Mouse (Mus musculus) ES-Bruce4 (cell line): ENCODE measurements around the gene Sept8. TPM values are rescaled to one million over a fixed set of nuclear protein-coding genes. Genes with fewer than 3 reads are reported as not detected.

Source experiments
- H3K27ac ChIP-seq: 2 replicates; pipeline ENCODE4 v1.5.1; 2012; ENCODE audit warnings: low read length, inconsistent platforms; ENCODE audit not compliant: insufficient read depth
- H3K27me3 ChIP-seq: 2 replicates; pipeline ENCODE4 v1.6.1; 2012; ENCODE audit warnings: mild to moderate bottlenecking, low read length, inconsistent platforms; ENCODE audit not compliant: control insufficient read depth, poor library complexity, insufficient read depth, severe bottlenecking
- H3K36me3 ChIP-seq: 2 replicates; pipeline ENCODE4 v1.6.1; 2012; ENCODE audit warnings: inconsistent platforms, mild to moderate bottlenecking, low read length, moderate library complexity; ENCODE audit not compliant: control insufficient read depth, poor library complexity, insufficient read depth, severe bottlenecking
- H3K4me1 ChIP-seq: one replicate; pipeline ENCODE4 v1.8.1; 2011; ENCODE audit warnings: low read length; ENCODE audit not compliant: control insufficient read depth, insufficient read depth
- H3K4me3 ChIP-seq: 2 replicates; pipeline ENCODE4 v1.5.1; 2011; ENCODE audit warnings: low read depth, mild to moderate bottlenecking, low read length
- H3K9ac ChIP-seq: 2 replicates; pipeline ENCODE4 v1.6.1; 2012; ENCODE audit warnings: low read depth, mild to moderate bottlenecking, inconsistent platforms; ENCODE audit not compliant: poor library complexity, severe bottlenecking
- H3K9me3 ChIP-seq: replicated peaks from 2 replicates; pipeline ENCODE4 v1.6.1; 2012; ENCODE audit warnings: mild to moderate bottlenecking, low read length, inconsistent platforms; ENCODE audit not compliant: control insufficient read depth, poor library complexity, insufficient read depth, severe bottlenecking
- CTCF ChIP-seq: IDR thresholded peaks from one replicate; pipeline ENCODE4 v1.8.1; 2011; ENCODE audit warnings: low read depth, low read length
- EP300 ChIP-seq: IDR thresholded peaks from 2 replicates; pipeline ENCODE4 v1.6.1; 2011; ENCODE audit warnings: low read depth, low read length; ENCODE audit not compliant: insufficient read depth
- POLR2A ChIP-seq: IDR thresholded peaks from one replicate; pipeline ENCODE4 v1.8.1; 2011; ENCODE audit warnings: low read length; ENCODE audit not compliant: insufficient read depth
- polyA plus RNA-seq: library from polyadenylated mRNA; stranded (reverse); fragments of >200 nt; gene quantifications from 2 replicates; pipeline ENCODE4 v1.2.4, GENCODE M21; 2011; ENCODE audit warnings: low read depth; ENCODE audit not compliant: missing spikeins, insufficient read depth, insufficient read length

The Sept8 gene
- polyA plus RNA-seq, 1 experiment = 40.1 TPM

DNA sequence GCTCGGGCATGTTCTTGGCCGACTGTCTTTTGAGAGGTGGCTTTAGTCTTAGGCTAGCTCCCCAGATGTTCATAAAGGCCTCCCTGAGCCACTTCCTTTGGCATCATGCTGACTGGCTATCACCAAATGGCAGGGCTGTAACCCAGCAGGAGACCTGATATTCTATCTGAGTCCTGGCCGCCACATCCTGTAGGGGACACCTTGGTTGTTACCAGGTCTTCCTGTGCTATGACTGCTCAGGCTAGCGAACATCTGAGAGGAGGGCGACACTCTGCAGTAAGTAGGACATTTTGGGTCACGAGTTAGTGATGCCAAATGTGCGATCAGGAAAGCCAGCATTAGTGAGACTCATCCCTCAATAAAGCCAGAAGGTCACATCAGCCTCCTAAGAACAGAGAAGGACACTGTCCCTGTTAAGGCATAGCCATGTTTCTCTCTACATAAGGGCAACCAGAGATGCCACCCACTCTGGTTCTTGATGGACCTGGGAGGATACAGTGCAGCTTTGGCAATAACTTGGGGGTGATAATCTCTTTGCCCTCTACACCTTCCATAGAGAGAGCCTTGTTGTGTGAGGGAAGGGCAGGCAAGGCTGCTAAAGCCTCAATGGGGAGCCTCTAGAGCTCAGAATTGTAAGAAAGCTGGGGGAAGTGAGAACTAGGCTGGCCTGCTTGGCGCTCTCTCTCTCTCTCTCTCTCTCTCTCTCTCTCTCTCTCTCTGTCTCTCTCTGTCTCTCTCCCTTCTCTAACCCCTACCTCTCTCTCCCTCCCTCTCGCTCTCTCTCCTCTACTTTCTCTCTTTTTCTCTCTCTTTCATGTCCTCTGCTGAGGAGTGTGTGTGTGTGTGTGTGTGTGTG lies 9.6 kb downstream of the Sept8 start:
- TF ChIP-seq CTCF = no peak
- TF ChIP-seq POLR2A = no peak
- TF ChIP-seq EP300 = no peak
- Histone ChIP-seq H3K9ac (no peak overlapping the region), H3K27ac (no peak overlapping the region), H3K36me3 (no peaks in the 10 kb centered on the region), H3K27me3 (no peaks in the 10 kb centered on the region), H3K4me1 (peaks cover 3% of the 10 kb centered on the region), H3K4me3 (no peak overlapping the region), H3K9me3 (no peaks in the 10 kb centered on the region)

DNA sequence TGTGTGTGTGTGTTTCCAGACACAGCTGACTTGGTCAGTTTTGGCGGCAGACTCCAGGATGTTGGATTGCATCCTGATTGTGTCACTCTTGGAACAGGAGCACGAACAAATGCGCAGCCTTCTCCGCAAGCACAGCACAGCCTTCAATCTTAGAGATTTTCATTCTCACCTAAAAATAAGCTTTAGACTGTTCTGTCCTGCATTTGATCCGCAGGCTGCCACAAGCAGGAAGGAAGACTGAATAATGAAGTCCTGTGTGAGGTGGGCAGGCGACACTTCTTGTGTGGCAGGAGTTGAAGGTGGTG lies 10.1 kb downstream of the Sept8 start:
- Histone ChIP-seq H3K9me3 (no peaks in the 10 kb centered on the region), H3K36me3 (0 out of 2 replicates have a peak, but pooled peaks cover 2% of the 10 kb centered on the region)

DNA sequence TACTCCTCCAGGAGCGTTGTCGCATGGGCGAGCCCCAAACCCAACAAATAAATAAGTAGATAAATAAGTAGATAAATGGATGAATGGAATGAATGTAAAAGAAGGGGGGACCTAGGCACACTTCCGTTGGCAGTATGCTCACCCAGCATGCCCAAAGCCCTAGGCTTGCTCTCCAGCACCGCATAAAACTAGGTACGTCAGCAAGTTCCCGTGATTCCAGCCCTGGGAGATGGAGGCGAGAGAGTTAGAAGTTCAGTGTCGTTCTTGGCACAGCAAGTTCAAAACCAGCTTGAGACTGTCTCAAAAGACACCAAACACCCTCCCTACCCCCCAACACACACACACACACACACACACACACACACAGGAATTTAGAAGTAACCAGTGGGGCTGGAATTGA lies 10.9 kb downstream of the Sept8 start:
- H3K9me3 ChIP-seq = no peaks in the 10 kb centered on the region

More for the DNA sequence above, 10.1 kb downstream of the Sept8 start:
- Histone ChIP-seq H3K4me3 (no peak overlapping the region), H3K27me3 (no peaks in the 10 kb centered on the region), H3K27ac (no peak overlapping the region), H3K9ac (no peak overlapping the region), H3K4me1 (peaks cover 2% of the 10 kb centered on the region)
- TF ChIP-seq EP300 (no peak), CTCF (no peak), POLR2A (no peak)

DNA sequence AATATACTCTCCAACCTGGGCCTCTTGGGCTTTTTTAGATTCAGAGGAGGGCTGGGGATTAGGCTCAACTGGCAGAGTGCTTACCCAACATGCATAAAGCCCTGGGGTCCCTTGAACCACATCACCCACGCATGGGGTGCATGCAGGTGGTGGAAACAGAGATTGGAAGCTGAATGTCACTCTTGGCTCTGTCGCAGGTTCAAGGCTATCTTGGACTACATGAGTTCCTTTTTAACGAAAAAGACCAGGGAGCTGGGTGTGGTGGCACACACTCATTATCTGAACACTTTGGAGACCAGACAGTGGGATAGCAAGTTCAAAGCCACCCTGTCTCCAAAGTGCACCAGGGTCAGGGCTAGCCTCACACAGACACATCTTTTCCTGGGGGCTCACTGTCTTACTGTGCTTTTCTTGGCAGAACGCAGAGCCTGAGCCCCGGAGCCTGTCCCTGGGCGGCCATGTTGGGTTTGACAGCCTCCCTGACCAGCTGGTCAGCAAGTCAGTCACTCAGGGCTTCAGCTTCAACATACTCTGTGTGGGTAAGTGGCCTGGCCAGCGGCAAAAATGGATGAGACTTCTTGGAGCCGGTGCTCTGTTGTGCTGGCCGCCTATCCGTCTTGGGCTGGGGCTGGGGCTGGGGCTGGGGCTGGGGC lies 12.6 kb downstream of the Sept8 start:
- Histone ChIP-seq H3K9ac (no peak overlapping the region), H3K27me3 (no peaks in the 10 kb centered on the region), H3K9me3 (no peaks in the 10 kb centered on the region), H3K4me1 (no peaks in the 10 kb centered on the region), H3K4me3 (no peak overlapping the region), H3K27ac (no peak overlapping the region), H3K36me3 (0 out of 2 replicates have a peak, but pooled peaks cover 4% of the 10 kb centered on the region)
- TF ChIP-seq POLR2A = no peak
- TF ChIP-seq CTCF = no peak
- no peak for TF ChIP-seq EP300

More for the DNA sequence above, 10.9 kb downstream of the Sept8 start:
- Histone ChIP-seq H3K4me1 (peaks cover 2% of the 10 kb centered on the region), H3K4me3 (no peak overlapping the region), H3K27me3 (no peaks in the 10 kb centered on the region), H3K36me3 (0 out of 2 replicates have a peak, but pooled peaks cover 4% of the 10 kb centered on the region), H3K9ac (no peak overlapping the region), H3K27ac (no peak overlapping the region)
- TF ChIP-seq POLR2A (no peak), CTCF (no peak), EP300 (no peak)

DNA sequence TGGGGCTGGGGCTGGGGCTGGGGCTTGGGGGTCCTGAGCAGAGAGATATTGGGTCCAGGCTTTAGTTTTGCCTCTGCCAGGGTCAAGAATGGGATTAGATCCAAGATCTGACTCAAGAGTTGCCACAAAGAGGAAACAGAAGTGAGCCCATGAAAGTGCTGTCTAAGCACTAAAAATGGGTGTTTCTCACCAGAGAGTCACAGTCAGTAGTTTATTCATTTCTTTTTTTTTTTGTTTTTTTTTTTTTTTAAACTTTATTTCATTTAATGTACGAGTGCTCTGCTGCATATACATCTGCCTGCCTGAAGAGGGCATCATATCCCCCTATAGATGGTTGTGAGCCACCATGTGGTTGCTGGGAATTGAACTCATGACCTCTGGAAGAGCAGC lies 13.2 kb downstream of the Sept8 start:
- Histone ChIP-seq H3K27ac (no peak overlapping the region), H3K9ac (no peak overlapping the region), H3K4me1 (no peaks in the 10 kb centered on the region), H3K27me3 (no peaks in the 10 kb centered on the region), H3K9me3 (no peaks in the 10 kb centered on the region), H3K36me3 (0 out of 2 replicates have a peak, but pooled peaks cover 4% of the 10 kb centered on the region), H3K4me3 (no peak overlapping the region)
- TF ChIP-seq POLR2A (no peak), EP300 (no peak), CTCF (no peak)

DNA sequence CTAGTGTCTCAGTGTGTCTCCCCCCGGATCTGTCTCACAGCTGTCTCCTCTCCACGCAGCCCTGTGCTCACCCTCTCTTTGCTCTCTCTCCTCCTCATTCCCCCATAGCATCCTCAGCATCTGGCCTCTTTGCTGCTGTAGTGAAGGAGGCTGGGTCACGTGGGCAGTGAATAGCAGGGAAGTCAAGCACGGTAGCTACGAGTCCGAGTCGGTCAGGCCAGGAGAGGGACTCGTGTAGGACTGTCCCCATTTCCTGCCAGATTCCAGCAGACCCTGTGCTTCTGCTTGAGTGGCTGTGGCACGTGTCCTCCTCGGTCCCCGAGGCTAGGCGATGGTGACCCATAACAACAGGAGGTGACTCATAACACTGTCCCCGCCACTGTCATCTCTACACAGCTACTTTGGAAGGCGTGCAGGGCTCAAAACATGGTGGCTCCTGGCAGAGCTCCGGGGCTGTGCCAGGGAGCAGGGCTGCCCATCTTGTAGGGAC lies 20.0 kb downstream of the Sept8 start:
- Histone ChIP-seq H3K9me3 (no peaks in the 10 kb centered on the region), H3K9ac (no peak overlapping the region), H3K36me3 (peaks cover 5% of the 10 kb centered on the region; the same call in 1 of the 2 replicates)

More for the DNA sequence above, 20.0 kb downstream of the Sept8 start:
- H3K27me3 ChIP-seq = no peaks in the 10 kb centered on the region
- peaks cover 2% of the 10 kb centered on the region for H3K4me1 ChIP-seq
- TF ChIP-seq POLR2A (no peak), EP300 (no peak), CTCF (no peak)
- H3K4me3 ChIP-seq = no peak overlapping the region
- no peak overlapping the region for H3K27ac ChIP-seq
